Mouse (Mus musculus): ENCODE data around the gene Pcsk1n. TPM values are rescaled to one million over a fixed set of nuclear protein-coding genes. Genes with fewer than 3 reads are reported as not detected.
A peak's percentile ranks its signal among the peaks of the same experiment; 100 is the strongest.

Pcsk1n gene
- total RNA-seq, 2 experiments from 2014 or later = 0.25 TPM; not detected in 1

- intact Hi-C loops (cut with DNase I) = no loop called here
- DNase-seq = no peak
Observed at GRCm38 (mm10) chrX:7937667-7938066, 18.0 kb downstream of the Pcsk1n start.

GRCm38 (mm10) chrX:7945618-7946017, 26.0 kb downstream of the Pcsk1n start:
- no peak for DNase-seq
- intact Hi-C loops (cut with DNase I) = no loop called here

GRCm38 (mm10) chrX:7947108-7947899, 27.7 kb downstream of the Pcsk1n start, which contains the start of gene Hdac6:
Gene Hdac6, minus strand, starts transcription at chrX:7947889.
- intact Hi-C loops (cut with DNase I) = no loop called here
- DNase-seq = no peak

GRCm38 (mm10) chrX:7947900-7948492, 28.4 kb downstream of the Pcsk1n start:
- DNase-seq = peak; percentile 88 to 89
- intact Hi-C loops (cut with DNase I) = no loop called here

- intact Hi-C loops (cut with DNase I) = no loop called here
- no peak for DNase-seq
Observed at GRCm38 (mm10) chrX:7950091-7950490, 30.5 kb downstream of the Pcsk1n start.

GRCm38 (mm10) chrX:7958868-7959267, 39.2 kb downstream of the Pcsk1n start:
- no peak for DNase-seq
- intact Hi-C loops (cut with DNase I) = no loop called here

GRCm38 (mm10) chrX:7963829-7964626, 44.4 kb downstream of the Pcsk1n start:
- intact Hi-C loops (cut with DNase I) = no loop called here
- no peak for DNase-seq

GRCm38 (mm10) chrX:7966161-7966560, 46.5 kb downstream of the Pcsk1n start:
- intact Hi-C loops (cut with DNase I) = no loop called here
- no peak for DNase-seq

GRCm38 (mm10) chrX:7967596-7968201, 48.1 kb downstream of the Pcsk1n start:
- DNase-seq = no peak
- intact Hi-C loops (cut with DNase I) = no loop called here

GRCm38 (mm10) chrX:7968226-7968625, 48.6 kb downstream of the Pcsk1n start:
- intact Hi-C loops (cut with DNase I) = no loop called here

GRCm38 (mm10) chrX:7968899-7969298, 49.3 kb downstream of the Pcsk1n start:
- intact Hi-C loops (cut with DNase I) = no loop called here
- DNase-seq = no peak

More at GRCm38 (mm10) chrX:7968226-7968625, 48.6 kb downstream of the Pcsk1n start:
- DNase-seq = no peak

GRCm38 (mm10) chrX:7971292-7971691, 51.7 kb downstream of the Pcsk1n start:
- DNase-seq = no peak
- intact Hi-C loops (cut with DNase I) = no loop called here

Other genes with a start within 250 kb of the Pcsk1n start
- gene Plp2, start 248.4 kb upstream of the Pcsk1n start, total RNA-seq (2021) = 10 to 100 TPM; 48.4 to 62.1 TPM
- 10 to 100 TPM; 25.2 to 33.2 TPM for gene Magix, start 238.6 kb upstream of the Pcsk1n start, total RNA-seq (2021)
- 10 to 100 TPM; 19.1 to 21.4 TPM for gene Gpkow, start 222.7 kb upstream of the Pcsk1n start, total RNA-seq (2021)
- 10 to 100 TPM; 46.3 to 55.4 TPM for gene Wdr45, start 205.5 kb upstream of the Pcsk1n start, total RNA-seq (2021)
- under 1 TPM in 1 of 2 experiments, not detected in 1; 0.68 TPM for gene Gm45208, start 197.6 kb upstream of the Pcsk1n start, total RNA-seq (2021)
- gene Praf2, start 191.4 kb upstream of the Pcsk1n start, total RNA-seq (2021) = 1 to 10 TPM; 5.4 to 5.7 TPM
- gene Ccdc120, start 168.9 kb upstream of the Pcsk1n start, total RNA-seq (2021) = 1 to 10 TPM in 1 of 2 experiments, under 1 TPM in 1; 0.42 to 1.8 TPM
- gene Tfe3, start 157.3 kb upstream of the Pcsk1n start, total RNA-seq (2021) = 10 to 100 TPM; 14.3 to 17.3 TPM
- gene Gripap1, start 130.1 kb upstream of the Pcsk1n start, total RNA-seq (2021) = 10 to 100 TPM; 25.1 to 25.4 TPM
- under 1 TPM; 0.19 to 0.28 TPM for gene Kcnd1, start 97.5 kb upstream of the Pcsk1n start, total RNA-seq (2021)
- 10 to 100 TPM; 26.1 to 27.8 TPM for gene Otud5, start 78.5 kb upstream of the Pcsk1n start, total RNA-seq (2021)
- 1 to 10 TPM; 2.4 to 3.3 TPM for gene Pim2, start 41.6 kb upstream of the Pcsk1n start, total RNA-seq (2021)
- gene Slc35a2, start 35.8 kb upstream of the Pcsk1n start, total RNA-seq (2021) = 10 to 100 TPM; 13.2 to 16.7 TPM
- 10 to 100 TPM; 22.2 to 22.4 TPM for gene Pqbp1, start 20.6 kb upstream of the Pcsk1n start, total RNA-seq (2021)
- 10 to 100 TPM; 44.5 to 49.0 TPM for gene Timm17b, start 20.5 kb upstream of the Pcsk1n start, total RNA-seq (2021)
- not detected for gene Gm10491, start 12.0 kb upstream of the Pcsk1n start, total RNA-seq (2021)
- gene Gm10490, start 10.3 kb upstream of the Pcsk1n start, total RNA-seq (2021) = not detected
- not detected for gene Eras, start 8.8 kb downstream of the Pcsk1n start, total RNA-seq (2021)
- gene Hdac6, start 28.1 kb downstream of the Pcsk1n start, total RNA-seq (2021) = 10 to 100 TPM; 11.1 to 11.8 TPM
- gene Gata1, start 58.2 kb downstream of the Pcsk1n start, total RNA-seq (2021) = under 1 TPM in 1 of 2 experiments, not detected in 1; 0.14 TPM
- gene Glod5, start 98.7 kb downstream of the Pcsk1n start, total RNA-seq (2021) = not detected
- 1 to 10 TPM; 4.8 to 5.1 TPM for gene Suv39h1, start 154.9 kb downstream of the Pcsk1n start, total RNA-seq (2021)
- gene Was, start 170.7 kb downstream of the Pcsk1n start, total RNA-seq (2021) = 1 to 10 TPM; 1.9 to 2.5 TPM
- 10 to 100 TPM; 39.4 to 44.4 TPM for gene Wdr13, start 213.1 kb downstream of the Pcsk1n start, total RNA-seq (2021)
- 10 to 100 TPM; 63.1 to 74.0 TPM for gene Rbm3, start 226.1 kb downstream of the Pcsk1n start, total RNA-seq (2021)

Measured in heart, postnatal 36 days (tissue).